Mouse (Mus musculus) cerebellum, adult 2 months (tissue): ENCODE data around the gene Prm3.

Experiments
- CTCF ChIP-seq: fragments of 200-500 bp; IDR thresholded peaks from 2 replicates; pipeline ENCODE4 v1.5.1; 2011; ENCODE audit warnings: low read depth, mild to moderate bottlenecking, control low read depth, low read length, moderate library complexity, borderline replicate concordance; ENCODE audit not compliant: insufficient read depth
- POLR2A ChIP-seq: fragments of 200-500 bp; IDR thresholded peaks from 2 replicates; pipeline ENCODE4 v1.6.1; 2011; ENCODE audit warnings: low read length, control low read depth, borderline replicate concordance; ENCODE audit not compliant: insufficient read depth

- TF ChIP-seq CTCF (no peak), POLR2A (no peak)
These were observed 10.0 kb downstream of the Prm3 start for GRCm38 (mm10) chr16:10780631-10781120.
